Mouse (Mus musculus): ENCODE results near the gene Vegfa.
A peak's percentile ranks its signal among the peaks of the same experiment; 100 is the strongest.

DNA sequence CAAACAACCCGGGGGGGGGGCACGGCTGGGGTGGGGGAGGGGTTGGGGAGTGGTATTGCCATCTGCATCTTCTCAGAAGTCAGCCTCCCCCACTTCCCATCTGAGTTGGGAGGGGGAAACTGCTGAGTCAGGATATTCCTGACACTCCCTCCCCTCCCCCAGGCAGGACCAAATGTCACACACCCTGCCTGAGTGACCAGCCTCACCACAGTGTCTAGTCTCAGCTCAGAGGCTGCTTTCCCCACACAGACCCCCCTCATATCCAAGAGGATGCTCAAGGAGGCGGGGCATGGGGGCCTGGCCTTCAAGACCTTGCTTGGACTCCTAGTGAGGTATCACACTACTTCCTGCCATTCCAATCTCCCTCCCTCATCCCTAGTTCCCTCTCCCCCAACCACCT is 20.0 kb upstream of the Vegfa start:
- TF ChIP-seq CTCF (conservative IDR thresholded peaks at IDR 0.05 in 1 of 2, IDR thresholded peaks at IDR 0.05 in 1 of 2; ENCODE audit: low read depth in 2 of 2, low read length in 2 of 2) (no peak), RCOR1 (conservative IDR thresholded peaks at IDR 0.05; ENCODE audit: low read depth, low read length) (no peak), POLR2A (IDR thresholded peaks at IDR 0.05; ENCODE audit: low read depth, low read length) (no peak), MEF2A (IDR thresholded peaks at IDR 0.05; ENCODE audit: borderline replicate concordance, low read depth, low read length) (no peak), CHD2 (IDR thresholded peaks at IDR 0.05; ENCODE audit: low read length) (no peak), TCF12 (IDR thresholded peaks at IDR 0.05; ENCODE audit: low read depth, low read length) (no peak), UBTF (IDR thresholded peaks at IDR 0.05; ENCODE audit: low read depth, low read length) (no peak), EP300 (IDR thresholded peaks at IDR 0.05; ENCODE audit: low read length) (no peak), MAFK (IDR thresholded peaks at IDR 0.05; ENCODE audit: insufficient replicate concordance, low read length) (0 out of 2 replicates have a peak, but pooled peaks have one; percentile 48), MXI1 (IDR thresholded peaks at IDR 0.05; ENCODE audit: low read depth, low read length) (no peak), ETS1 (conservative IDR thresholded peaks at IDR 0.05; ENCODE audit: low read depth, low read length) (no peak), SMC3 (IDR thresholded peaks at IDR 0.05; ENCODE audit: low read depth, low read length) (no peak)
